Mouse (Mus musculus) thymus, postnatal 14 days (tissue): ENCODE data around the gene Gcnt1.

Source experiments
- DNase-seq: peaks from one replicate; pipeline ENCODE4 v3.0.0; 2021

Gcnt1 gene

GRCm38 (mm10) chr19:17372701-17373100 is at the start of gene Gcnt1:
Gene Gcnt1 (minus strand): TSS chr19:17372844.
- DNase-seq = no peak

GRCm38 (mm10) chr19:17417855-17418254 is 45.2 kb upstream of the Gcnt1 start:
- no peak for DNase-seq

- DNase-seq = no peak
Measured at GRCm38 (mm10) chr19:17412915-17413459, 40.3 kb upstream of the Gcnt1 start.

- DNase-seq = no peak
Measured at GRCm38 (mm10) chr19:17410465-17411065, 37.9 kb upstream of the Gcnt1 start.

GRCm38 (mm10) chr19:17409351-17409750 is 36.7 kb upstream of the Gcnt1 start:
- no peak for DNase-seq

GRCm38 (mm10) chr19:17408591-17408990 is 35.9 kb upstream of the Gcnt1 start:
- no peak for DNase-seq

GRCm38 (mm10) chr19:17406823-17407222 is 34.2 kb upstream of the Gcnt1 start:
- no peak for DNase-seq

GRCm38 (mm10) chr19:17403175-17403574 is 30.5 kb upstream of the Gcnt1 start:
- no peak for DNase-seq

- DNase-seq = no peak
Measured at GRCm38 (mm10) chr19:17400571-17400970, 27.9 kb upstream of the Gcnt1 start.

- DNase-seq = no peak
Measured at GRCm38 (mm10) chr19:17399965-17400364, 27.3 kb upstream of the Gcnt1 start.

GRCm38 (mm10) chr19:17397922-17398321 is 25.3 kb upstream of the Gcnt1 start:
- DNase-seq = no peak

GRCm38 (mm10) chr19:17396802-17397201 is 24.2 kb upstream of the Gcnt1 start:
- DNase-seq = no peak

- DNase-seq = peak; percentile 96
Measured at GRCm38 (mm10) chr19:17393841-17394591, 21.4 kb upstream of the Gcnt1 start, which contains the start of gene Rfk. Gene Rfk (plus strand): TSS chr19:17394043.

- DNase-seq = no peak
Measured at GRCm38 (mm10) chr19:17392866-17393265, 20.2 kb upstream of the Gcnt1 start.

GRCm38 (mm10) chr19:17388404-17388803 is 15.8 kb upstream of the Gcnt1 start:
- no peak for DNase-seq

GRCm38 (mm10) chr19:17386424-17386823 is 13.8 kb upstream of the Gcnt1 start:
- DNase-seq = no peak

- no peak for DNase-seq
Measured at GRCm38 (mm10) chr19:17385426-17385825, 12.8 kb upstream of the Gcnt1 start.

GRCm38 (mm10) chr19:17385022-17385421 is 12.4 kb upstream of the Gcnt1 start:
- no peak for DNase-seq

GRCm38 (mm10) chr19:17382807-17383397 is 10.3 kb upstream of the Gcnt1 start:
- no peak for DNase-seq

GRCm38 (mm10) chr19:17380549-17380948 is 7.9 kb upstream of the Gcnt1 start:
- DNase-seq = no peak

- DNase-seq = no peak
Measured at GRCm38 (mm10) chr19:17378845-17379244, 6.2 kb upstream of the Gcnt1 start.

- no peak for DNase-seq
Measured at GRCm38 (mm10) chr19:17369581-17369980, 3.1 kb downstream of the Gcnt1 start.

GRCm38 (mm10) chr19:17368557-17368956 is 4.1 kb downstream of the Gcnt1 start:
- DNase-seq = no peak
